Mouse (Mus musculus) gastrocnemius, postnatal 14 days (tissue): ENCODE measurements at regions not wholly inside any gene's neighbourhood (a gene's known extent, or its start where the extent isn't known, plus 50 kb on each side); places are given as distances from the start of the nearest gene placed in this dataset.
"Not testable (repeated sequence)": the region's sequence is repeated elsewhere in the genome, so short reads cannot be mapped to it uniquely, and the experiment has no call there.

ENCODE experiments used
- DNase-seq: peaks from one replicate; pipeline ENCODE4 v3.0.0; 2021; ENCODE audit warnings: mixed read lengths
- intact Hi-C: fragments of 180-260 bp; cut with DNase I; formaldehyde crosslinking; loops from one replicate; pipeline ENCODE4 v1.15.1; 2025; ENCODE audit warnings: low total_unique reads

DNA sequence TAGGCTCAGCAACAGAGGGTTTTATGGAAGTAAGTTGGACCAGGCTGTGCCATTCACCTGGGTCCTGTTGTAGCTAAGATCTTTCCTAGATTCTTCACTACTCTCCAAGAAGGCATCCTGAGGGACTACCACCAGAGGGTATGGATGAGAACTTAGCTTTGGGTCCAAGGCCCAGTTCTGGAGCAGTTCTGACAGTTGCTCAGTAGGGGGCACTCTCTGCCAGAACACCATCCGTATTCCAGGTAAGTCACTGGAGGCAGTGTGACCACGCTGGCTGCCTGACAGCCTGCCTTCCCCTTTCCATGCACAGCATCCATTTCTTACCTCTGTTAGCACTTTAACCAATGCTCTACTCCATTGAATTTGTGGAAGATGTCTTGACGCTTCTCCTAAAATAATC lies 533.2 kb downstream of the Zfp704 start:
- intact Hi-C loops = loop anchor here (10.0 kb wide), 1 partner anchor 388 kb away; no protein-coding TSS in a partner anchor
- DNase-seq = peak; percentile 28

DNA sequence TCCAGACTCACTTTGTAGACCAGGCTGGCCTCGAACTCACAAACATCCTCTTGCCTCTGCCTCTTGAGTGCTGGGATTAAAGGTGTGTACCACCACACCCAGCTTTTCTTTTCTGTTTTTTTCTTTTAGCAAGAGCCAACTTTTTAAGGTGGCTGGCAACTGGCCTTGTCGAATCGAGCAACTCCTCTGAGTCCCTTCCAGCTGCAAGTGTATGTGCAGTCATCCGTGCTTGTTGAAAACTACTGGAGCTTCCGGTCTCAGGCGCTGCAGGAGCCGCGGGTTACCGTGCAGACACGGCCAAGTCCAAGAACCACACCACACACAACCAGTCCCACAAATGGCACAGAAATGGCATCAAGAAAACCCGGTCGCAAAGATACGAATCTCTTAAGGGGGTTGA lies 537.4 kb downstream of the Zfp704 start:
- not testable (repeated sequence) for DNase-seq
- intact Hi-C loops = loop anchor here (10.0 kb wide), 1 partner anchor 392 kb away; no protein-coding TSS in a partner anchor

DNA sequence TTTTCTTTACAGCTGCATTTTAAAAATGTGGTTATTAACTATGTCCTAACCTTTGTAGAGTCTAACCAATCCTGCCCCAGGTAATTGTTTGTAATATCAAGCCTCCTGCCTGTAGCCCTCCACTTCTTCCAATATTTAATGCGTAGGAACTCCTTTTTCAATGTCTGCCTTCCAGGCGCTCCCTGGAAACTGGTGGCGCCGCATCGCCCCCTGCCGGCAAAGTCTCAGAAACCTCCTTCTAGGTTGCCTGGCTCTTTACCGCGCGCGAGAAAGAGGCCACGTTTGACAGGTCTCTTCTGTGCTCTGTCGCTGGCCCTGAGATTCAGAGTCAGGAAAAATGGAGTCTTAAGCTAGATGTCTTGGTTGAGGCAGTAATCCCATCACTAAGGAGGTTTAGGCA lies 542.8 kb downstream of the Zfp704 start:
- intact Hi-C loops = no loop called here
- DNase-seq = peak; percentile 76

DNA sequence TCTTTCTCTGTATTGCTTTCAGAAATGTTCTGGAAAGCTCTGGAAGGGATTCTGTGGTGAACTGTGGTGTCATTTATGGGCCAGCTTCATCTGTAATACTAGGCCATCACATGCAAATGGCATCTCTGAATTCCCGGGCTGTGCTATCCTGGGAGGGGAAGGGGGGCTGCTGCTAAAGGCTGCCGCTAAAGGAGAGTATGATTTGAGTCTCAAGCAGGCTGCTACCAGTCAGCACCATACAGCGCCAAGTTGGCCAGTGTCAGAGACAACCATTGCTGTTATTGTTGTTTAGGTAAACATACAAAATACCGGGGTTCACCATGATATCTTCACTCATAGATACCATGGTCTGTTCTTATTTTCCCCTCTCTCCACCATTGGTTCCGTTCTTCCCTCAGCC lies 543.5 kb downstream of the Zfp704 start:
- intact Hi-C loops = no loop called here
- no peak for DNase-seq

DNA sequence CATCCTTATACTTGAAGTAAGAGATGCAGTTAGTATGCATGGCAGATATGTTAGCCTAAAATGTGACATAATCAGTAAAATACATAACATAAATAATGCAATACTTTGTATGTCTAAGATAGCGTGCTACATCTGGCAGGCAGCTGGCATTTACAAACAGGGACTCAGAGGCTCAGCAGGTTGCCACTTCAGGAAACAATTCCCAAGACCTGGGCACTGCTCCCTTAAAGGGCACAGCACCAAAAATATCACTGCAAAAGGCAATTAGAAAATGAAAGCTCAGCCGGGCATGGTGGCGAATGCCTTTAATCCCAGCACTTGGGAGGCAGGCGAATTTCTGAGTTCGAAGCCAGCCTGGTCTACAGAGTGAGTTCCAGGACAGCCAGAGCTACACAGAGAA lies 544.0 kb downstream of the Zfp704 start:
- intact Hi-C loops = loop anchor here (2.0 kb wide), 1 partner anchor 101 kb away; no protein-coding TSS in a partner anchor
- no peak for DNase-seq

DNA sequence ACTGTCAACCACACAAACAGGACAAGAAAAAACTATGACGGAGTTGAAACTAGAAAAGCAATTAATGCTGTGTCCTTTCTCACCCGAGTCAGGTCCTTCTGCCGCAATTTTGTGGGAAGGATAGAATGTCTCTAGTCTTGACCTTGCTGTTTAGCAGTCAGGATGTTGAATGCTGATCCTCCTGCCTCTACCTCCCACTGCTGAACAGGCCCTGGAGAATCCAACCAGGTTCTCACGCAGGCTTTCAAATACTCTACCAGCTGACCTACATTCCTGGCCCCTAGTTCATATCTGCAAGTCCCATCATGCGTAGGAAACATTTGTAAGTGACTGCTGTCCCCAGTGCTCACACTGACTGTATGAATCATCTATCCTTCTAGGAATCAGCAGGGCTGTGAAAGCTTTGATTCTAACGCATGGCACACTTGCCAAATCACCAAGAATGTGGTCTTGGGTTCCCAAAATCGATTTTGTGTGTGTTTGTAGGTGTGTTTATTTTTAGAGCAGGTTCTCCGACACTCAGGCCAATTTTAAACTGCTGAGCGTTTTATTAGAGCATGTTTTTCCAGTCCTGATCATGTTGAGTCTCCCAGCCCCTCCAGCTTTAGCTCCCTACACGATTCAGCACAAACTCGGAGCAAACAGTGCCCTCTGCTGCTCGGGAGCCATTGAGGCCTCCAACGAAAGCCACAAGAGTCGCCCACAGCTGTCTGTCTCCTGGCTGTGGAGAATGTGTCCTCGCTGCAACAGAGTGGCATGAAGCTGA lies 545.4 kb downstream of the Zfp704 start:
- peak; percentile 37 for DNase-seq
- intact Hi-C loops = loop anchor here (2.0 to 5.0 kb wide), 2 partner anchors 100 to 472 kb away; no protein-coding TSS in a partner anchor

DNA sequence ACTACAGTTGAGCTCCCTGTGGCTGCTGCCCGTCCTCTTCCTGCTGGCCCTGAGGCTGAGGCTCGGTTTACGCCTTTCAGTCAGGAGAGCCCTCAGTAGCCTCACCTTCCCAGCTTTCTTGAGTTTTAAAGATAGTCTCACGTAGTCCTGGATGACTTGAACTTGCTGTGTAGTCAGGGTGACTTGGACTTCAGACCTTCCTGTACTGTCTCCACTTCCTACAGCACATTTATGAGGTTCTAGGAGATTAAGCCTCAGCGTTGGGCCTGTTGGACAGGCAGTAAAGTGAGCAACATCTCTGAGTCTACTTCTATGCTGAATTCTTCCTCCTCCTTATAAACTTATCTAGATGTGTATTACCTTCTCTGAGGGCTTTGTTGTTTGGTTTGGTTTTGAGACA lies 546.2 kb downstream of the Zfp704 start:
- intact Hi-C loops = loop anchor here (2.0 to 5.0 kb wide), 2 partner anchors 99 to 471 kb away; no protein-coding TSS in a partner anchor
- no peak for DNase-seq

DNA sequence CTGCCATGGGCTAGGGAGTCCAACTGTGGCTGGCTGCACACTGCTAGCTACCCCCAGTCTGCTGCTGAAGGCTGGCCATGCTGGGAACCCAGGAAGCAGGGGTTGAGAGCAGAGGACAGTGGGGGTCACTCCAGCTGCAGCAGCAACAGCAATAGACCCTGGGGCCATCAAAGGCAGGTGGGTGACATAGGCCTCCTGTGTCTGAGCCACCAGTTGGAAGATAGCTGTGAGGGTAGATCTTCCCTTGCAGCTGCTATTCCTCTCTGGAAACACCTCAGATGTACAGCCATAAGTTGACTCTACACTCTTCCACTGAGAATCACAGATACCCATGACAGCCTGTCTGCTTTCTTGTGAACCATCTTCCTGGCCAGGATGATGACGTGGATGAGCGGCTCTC lies 548.5 kb downstream of the Zfp704 start:
- no peak for DNase-seq
- intact Hi-C loops = loop anchor here (5.0 kb wide), 1 partner anchor 469 kb away; no protein-coding TSS in a partner anchor

DNA sequence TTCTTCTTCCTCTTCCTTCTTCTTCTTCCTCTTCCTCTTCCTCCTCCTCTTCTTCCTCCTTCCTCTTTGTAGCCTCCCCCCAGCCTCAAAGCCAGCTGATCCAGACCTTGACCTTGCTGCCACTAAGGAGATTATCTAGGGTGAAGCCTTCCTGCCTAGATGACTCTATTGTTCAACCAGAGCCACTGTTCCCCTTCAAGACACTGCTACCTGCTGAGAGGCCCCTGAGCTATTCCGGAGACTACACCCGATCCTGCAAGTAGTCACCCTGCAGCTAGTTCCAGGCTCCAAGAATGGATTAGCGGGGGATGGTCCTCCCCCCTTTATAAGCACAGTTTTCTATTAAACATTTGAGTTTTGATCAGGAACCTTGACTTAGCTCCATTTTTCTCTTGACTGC lies 552.2 kb downstream of the Zfp704 start:
- DNase-seq, intact Hi-C loops: not testable (repeated sequence)

DNA sequence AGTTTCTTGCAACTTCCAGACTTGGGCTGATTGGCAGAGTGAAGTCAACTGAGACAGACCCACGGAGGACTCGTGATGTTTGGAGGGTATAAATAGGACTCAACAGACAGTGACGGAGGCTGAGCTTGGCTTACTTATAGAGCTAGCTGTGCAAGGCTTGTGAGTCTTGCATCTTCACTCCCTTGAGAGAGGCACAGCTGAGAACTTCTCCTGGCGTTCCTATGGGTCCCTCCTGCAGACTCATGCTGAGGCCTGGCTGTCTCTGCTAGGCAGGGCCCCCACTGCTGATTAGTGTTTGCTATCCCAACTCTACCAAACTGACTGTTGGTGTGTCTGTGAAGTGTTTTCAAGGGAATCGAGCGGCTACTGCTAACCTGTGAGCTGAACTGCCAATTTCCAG lies 553.0 kb downstream of the Zfp704 start:
- intact Hi-C loops = no loop called here

DNA sequence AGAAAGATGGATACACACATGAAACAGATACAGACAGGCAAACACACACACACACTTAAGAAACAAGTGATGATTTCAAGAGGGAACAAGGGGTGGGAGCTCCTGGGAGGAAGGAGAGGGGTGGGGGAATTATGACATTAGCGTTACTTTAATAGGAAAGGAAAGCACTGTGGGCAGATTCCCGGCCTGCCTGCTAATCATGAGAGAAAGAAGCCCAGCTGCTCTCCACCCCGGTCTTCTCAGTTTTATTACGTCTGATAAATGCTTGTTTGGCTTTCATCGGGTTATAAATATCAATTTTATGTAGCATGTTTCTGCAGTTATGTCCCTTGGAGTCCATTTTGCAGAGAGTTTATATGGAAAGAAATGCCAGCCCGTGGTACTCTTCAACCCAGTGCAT lies 554.1 kb downstream of the Zfp704 start:
- intact Hi-C loops = no loop called here
- DNase-seq = no peak

More for the DNA sequence above, 553.0 kb downstream of the Zfp704 start:
- no peak for DNase-seq
